Mouse (Mus musculus) cerebellum, adult 11-12 months (tissue): ENCODE data around the gene Fgfr2.

ENCODE experiments used
- DNase-seq: peaks from one replicate; pipeline ENCODE4 v3.0.0; 2022

Gene Fgfr2

DNA sequence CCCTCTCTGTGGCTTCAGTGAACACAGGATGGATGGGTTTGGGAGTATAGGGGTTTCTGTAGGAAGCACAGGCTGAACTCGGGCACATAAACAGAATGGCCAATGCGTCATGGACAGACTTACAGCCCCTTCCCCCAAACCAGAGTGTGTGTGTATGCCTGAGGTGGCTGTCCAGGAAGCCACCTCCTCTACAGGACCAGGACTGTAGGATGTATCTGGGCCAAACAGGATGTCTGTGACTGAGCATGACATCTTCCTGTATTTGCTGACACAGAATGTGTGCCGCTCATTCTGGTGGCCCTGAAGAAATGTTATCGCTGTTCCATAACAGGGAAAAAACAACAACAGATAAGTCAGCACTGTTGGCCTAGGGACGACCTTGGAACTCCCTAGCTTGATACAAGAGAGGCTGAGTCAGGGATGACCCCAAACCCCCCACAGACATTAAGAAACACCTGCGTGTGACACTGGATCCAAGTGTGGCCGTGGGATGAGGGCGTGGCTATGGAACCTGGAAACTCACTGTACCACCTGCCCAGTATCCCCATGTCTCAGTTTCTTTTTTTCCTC, 687.6 kb downstream of the Fgfr2 start:
- no peak for DNase-seq

GRCm38 (mm10) chr7:132429324-132429723, 693.8 kb downstream of the Fgfr2 start:
- DNase-seq = no peak

GRCm38 (mm10) chr7:132428308-132428707, 694.8 kb downstream of the Fgfr2 start:
- DNase-seq = no peak

GRCm38 (mm10) chr7:132426069-132426468, 697.1 kb downstream of the Fgfr2 start:
- DNase-seq = no peak

- DNase-seq = no peak
Observed at GRCm38 (mm10) chr7:132425364-132425999, 697.7 kb downstream of the Fgfr2 start.

- DNase-seq = no peak
Observed at GRCm38 (mm10) chr7:132423570-132423969, 699.6 kb downstream of the Fgfr2 start.

GRCm38 (mm10) chr7:132419378-132420255, 703.5 kb downstream of the Fgfr2 start:
- no peak for DNase-seq

DNA sequence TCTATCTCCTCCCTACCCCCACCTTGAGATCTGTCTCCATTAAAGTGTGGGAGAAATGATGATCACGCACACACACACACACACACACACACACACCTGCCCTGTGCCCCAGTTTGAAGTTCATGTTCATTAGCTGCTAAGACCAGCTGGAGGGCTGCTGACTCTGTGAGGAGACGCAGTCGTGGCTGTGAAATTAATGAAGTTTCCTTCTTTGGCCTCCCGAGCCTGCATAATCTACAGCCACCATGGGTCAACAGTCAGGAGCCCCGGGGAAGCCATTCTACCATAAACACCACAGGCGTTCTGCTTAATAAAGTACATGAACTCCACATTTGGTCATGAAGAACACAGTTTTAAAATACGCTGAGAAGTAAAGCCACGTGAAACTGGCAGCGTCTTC, 706.3 kb downstream of the Fgfr2 start:
- no peak for DNase-seq

DNA sequence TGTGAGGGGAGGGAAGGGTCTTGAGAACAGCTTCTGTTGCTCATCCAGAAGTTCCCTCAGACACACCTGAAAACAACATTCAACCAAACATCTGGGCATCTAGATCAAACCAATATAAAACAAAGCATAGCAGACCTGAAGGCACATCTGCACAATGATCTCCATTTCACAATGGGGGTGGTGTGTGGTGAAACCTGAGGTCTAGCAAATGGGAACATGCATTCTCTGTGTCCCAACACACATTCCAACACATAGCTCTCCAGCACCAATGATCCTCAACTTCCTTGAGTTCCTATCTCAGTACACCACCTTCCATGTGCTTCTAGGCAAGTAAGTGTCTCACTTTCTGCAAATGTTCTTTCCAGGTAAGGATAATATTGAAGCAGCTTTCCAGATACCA, 707.3 kb downstream of the Fgfr2 start:
- no peak for DNase-seq

DNA sequence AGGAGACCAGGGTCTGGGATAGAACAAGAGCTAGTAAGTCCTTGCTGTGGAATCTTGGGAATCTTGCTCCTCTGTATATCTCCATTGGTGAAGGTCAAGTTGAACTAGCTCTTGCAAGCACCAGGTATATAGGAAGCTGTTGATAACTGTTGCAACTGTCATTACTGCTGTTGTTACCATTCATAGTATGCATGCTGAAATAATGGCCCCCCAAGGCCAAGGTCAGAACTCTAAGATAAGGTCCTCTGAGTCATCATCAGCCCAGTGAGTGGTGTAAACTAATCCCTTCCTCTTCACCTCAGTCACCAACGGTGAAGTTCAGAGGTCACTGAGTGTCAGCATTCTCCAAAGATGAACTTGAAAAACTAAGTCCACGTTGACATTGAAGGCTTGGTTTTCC, 710.6 kb downstream of the Fgfr2 start:
- no peak for DNase-seq

DNA sequence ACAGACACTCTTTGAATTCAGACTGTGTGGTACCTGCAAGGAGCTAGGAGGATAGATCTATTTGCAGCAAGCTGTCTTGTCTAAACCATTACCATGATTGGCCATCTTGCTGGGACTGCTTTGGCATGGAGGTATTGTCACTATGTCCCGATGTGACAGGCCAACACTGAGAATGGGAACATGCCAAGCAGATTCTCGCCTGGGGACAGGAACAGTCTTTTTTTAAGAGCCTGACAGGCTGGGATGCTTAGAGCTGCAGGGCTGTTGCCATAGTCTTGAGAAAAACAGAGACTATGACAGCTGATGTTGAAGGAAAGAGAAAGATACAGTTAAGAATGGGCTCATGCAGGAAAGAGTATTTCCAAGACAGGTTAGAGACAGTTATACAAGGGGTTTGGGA, 711.4 kb downstream of the Fgfr2 start:
- DNase-seq = peak; percentile 16

DNA sequence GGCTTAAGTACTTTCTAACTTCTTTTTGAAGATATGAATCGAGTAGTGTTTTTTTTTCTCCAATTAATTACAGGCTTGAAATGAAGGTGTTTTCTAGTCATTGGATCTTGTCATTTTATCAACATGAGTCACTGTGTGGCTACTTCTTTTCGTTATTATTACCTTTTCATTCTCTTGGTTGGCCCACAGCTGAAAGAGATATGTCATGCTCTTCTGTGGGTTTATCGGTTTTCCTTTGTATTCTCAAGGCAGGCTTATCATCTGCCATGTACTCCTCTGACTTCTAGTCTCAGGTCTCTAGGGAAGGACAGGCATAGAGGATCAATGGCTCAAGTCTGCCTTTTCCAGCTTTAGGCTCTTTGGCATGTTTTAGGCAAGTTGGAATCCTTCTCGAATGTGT, 712.2 kb downstream of the Fgfr2 start:
- DNase-seq = no peak

DNA sequence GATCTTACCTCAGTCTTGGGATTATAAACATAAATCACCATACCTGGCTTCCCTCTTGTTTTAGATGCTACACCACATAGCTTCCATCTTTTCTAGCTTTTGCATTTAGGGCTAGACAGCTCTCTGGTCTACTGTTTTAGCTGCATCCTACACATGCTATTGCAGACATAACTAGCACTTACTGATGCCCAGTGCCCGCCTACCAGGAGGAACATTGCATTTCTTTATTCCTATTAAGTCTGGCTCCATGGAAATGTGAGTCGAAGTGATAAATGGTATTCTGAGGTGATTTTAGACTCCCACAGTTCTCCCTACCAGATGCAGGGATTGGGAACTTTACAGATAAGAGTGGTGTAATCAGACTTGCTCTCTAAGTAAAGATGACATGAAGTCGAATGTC, 713.3 kb downstream of the Fgfr2 start:
- DNase-seq = no peak

GRCm38 (mm10) chr7:132402377-132403084, 720.6 kb downstream of the Fgfr2 start:
- DNase-seq = no peak

DNA sequence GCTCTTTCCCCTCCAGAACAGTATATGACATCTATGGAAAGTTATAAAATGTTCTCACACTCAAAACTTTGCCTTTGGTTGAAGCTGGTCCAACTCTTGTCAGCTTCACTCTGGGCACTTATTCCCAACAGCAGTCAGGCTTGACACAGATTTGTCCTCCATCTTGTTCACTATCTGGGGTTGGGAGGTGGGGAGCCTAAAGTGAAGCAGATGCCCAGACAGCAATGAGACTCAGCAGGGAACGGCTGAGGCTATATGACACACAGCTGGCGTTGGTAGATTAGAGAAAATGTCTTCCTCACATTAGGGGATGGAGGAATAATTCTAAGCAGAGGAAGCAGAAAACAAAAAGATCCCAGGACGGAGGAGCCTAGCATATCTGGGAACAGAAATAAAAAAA, 724.7 kb downstream of the Fgfr2 start:
- no peak for DNase-seq

- no peak for DNase-seq
Observed at GRCm38 (mm10) chr7:132396661-132397322, 726.4 kb downstream of the Fgfr2 start.

GRCm38 (mm10) chr7:132393582-132394175, 729.5 kb downstream of the Fgfr2 start:
- no peak for DNase-seq

DNA sequence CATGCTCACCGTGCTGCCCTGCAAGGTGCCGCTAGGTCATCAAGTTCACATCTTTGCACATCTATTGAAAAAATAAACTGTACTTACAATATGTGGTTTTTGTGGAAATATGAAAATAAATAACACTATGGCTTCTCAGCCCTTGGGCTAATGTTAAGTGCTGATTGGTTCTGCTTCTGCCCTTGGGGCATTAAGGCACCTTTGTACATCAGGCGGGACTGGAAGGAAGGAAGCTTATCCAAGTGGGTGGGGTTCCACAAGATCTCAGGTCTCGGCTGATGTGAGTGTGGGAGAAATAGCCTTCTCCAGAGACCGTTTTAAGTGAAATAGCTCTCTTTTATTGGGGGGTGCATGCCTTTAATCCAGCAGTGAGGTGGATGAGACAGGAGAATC, 730.1 kb downstream of the Fgfr2 start:
- no peak for DNase-seq

- DNase-seq = no peak
Observed at GRCm38 (mm10) chr7:132392233-132393013, 730.7 kb downstream of the Fgfr2 start.

GRCm38 (mm10) chr7:132389473-132389872, 733.7 kb downstream of the Fgfr2 start:
- DNase-seq = no peak

- DNase-seq = no peak
Observed at GRCm38 (mm10) chr7:132387507-132387906, 735.6 kb downstream of the Fgfr2 start.

- no peak for DNase-seq
Observed at GRCm38 (mm10) chr7:132386316-132386715, 736.8 kb downstream of the Fgfr2 start.
